Mouse (Mus musculus) neural tube, embryonic 12.5 days (tissue): ENCODE measurements around the gene Camk1d. TPM values are rescaled to one million over a fixed set of nuclear protein-coding genes. Genes with fewer than 3 reads are reported as not detected.

Experiments
- ATAC-seq: fragments of 200-750 bp; cut with Nextera tagmentation; 2 replicates; pipeline ENCODE4 v1.8.0; 2017; ENCODE audit warnings: low read depth, mild to moderate bottlenecking, moderate TSS enrichment, moderate library complexity; ENCODE audit not compliant: low FRiP score
- H3K27ac ChIP-seq: fragments of 300-500 bp; sonication (generic); 2 replicates; pipeline ENCODE4 v1.5.1; 2016
- H3K27me3 ChIP-seq: fragments of 300-500 bp; sonication (generic); replicated peaks from 2 replicates; pipeline ENCODE4 v1.6.1; 2016; ENCODE audit warnings: mild to moderate bottlenecking
- H3K36me3 ChIP-seq: fragments of 300-500 bp; sonication (generic); 2 replicates; pipeline ENCODE4 v1.6.1; 2016; ENCODE audit warnings: mild to moderate bottlenecking
- H3K4me1 ChIP-seq: fragments of 300-500 bp; sonication (generic); 2 replicates; pipeline ENCODE4 v1.6.1; 2016
- H3K4me2 ChIP-seq: fragments of 300-500 bp; sonication (generic); replicated peaks from 2 replicates; pipeline ENCODE4 v1.6.1; 2016; ENCODE audit warnings: mild to moderate bottlenecking
- H3K4me3 ChIP-seq: fragments of 300-500 bp; sonication (generic); 2 replicates; pipeline ENCODE4 v1.5.1; 2016
- H3K9ac ChIP-seq: fragments of 300-500 bp; sonication (generic); 2 replicates; pipeline ENCODE4 v1.6.1; 2016; ENCODE audit warnings: mild to moderate bottlenecking
- H3K9me3 ChIP-seq: fragments of 300-500 bp; sonication (generic); 2 replicates; pipeline ENCODE4 v1.6.1; 2016; ENCODE audit warnings: mild to moderate bottlenecking
- WGBS: fragments of 180-500 bp; shearing (Covaris S2); methylation state at CpG from one replicate; pipeline ENCODE4 v1.1.7; 2016; 5-methylcytosine and 5-hydroxymethylcytosine counted together
- polyA plus RNA-seq: library from polyadenylated mRNA; unstranded; fragments of >200 nt; fragmentation: Nextera tagmentation; extraction: Ambion mirVana; gene quantifications from 2 replicates; pipeline ENCODE4 v1.2.1, GENCODE M21; 2016

Camk1d gene
- polyA plus RNA-seq, 1 experiment from 2014 or later = 2.4 TPM

DNA sequence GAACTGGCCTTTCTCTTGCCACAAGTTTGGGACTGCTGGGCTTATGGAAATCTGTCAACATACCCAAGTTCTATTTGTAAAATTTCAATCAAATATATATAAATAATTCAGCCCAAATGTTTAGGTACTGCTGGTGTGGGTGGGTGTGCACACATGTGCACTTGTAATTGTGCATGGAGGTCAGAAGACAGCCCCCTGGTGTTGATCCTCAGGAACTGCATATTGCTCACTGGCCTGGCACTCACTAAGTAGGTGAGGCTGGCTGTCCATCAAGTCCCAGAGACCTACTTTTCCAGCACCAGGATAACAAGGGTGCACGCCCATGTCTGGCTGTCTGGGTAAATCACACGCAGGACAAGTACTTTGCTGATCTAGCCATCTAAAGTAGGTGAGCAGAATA lies 283.0 kb downstream of the Camk1d start:
- H3K4me1 ChIP-seq = 0 out of 2 replicates have a peak, but pooled peaks cover 2% of the 10 kb centered on the region
- no peak overlapping the region for H3K9ac ChIP-seq
- 61% methylated on average over 2 of the region's 2 CpGs for WGBS
- H3K4me3 ChIP-seq = no peak overlapping the region
- no peak for ATAC-seq
- H3K9me3 ChIP-seq = no peaks in the 10 kb centered on the region
- H3K4me2 ChIP-seq = no peak overlapping the region
- H3K36me3 ChIP-seq = no peaks in the 10 kb centered on the region
- no peaks in the 10 kb centered on the region for H3K27me3 ChIP-seq
- no peak overlapping the region for H3K27ac ChIP-seq

DNA sequence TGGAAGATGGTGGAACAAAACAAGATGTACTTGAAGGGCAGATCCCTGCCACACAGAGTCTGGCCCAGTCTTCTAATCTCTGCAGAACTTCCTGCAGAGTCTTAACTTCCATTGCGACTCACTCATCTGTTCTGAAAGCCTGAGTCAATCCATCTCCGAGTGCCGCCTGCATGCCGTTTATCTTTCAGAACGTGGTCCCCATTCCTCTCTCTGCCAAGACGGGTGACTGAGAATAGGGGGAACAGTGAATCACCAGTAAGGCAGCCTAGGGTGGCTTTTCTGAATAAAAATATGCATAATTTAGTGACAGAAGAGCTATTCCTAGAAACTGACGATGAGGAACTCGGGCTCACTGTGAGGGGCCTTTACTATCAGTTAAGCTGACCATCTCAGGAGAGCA lies 284.4 kb downstream of the Camk1d start:
- 59% methylated on average over 8 of the region's 8 CpGs for WGBS
- no peak for ATAC-seq
- no peaks in the 10 kb centered on the region for H3K36me3 ChIP-seq

DNA sequence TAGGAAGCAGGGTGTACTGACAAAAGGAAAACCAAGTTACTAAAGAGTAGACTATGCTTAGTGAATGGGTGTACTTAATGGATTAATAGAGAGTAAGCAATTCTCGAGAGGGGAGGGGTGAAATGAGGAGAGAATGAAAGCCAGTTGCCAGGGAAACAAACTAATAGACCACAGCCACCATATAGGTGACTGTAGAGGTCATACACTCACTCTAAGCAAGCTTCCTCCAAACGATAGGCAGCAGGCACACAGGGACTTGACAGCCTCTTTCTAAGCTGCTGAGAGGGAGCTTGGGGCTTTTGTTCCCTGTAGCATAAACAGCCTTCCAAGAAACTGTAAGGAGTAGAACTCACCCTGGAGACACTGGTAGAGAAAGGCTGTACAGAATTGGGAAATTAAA lies 288.2 kb downstream of the Camk1d start:
- peak; percentile 29; the same call in 1 of the 2 replicates for ATAC-seq
- Histone ChIP-seq H3K27ac (no peak overlapping the region), H3K27me3 (no peaks in the 10 kb centered on the region)

More for the DNA sequence above, 284.4 kb downstream of the Camk1d start:
- H3K27me3 ChIP-seq = no peaks in the 10 kb centered on the region
- no peaks in the 10 kb centered on the region for H3K9me3 ChIP-seq
- H3K4me2 ChIP-seq = no peak overlapping the region
- H3K4me1 ChIP-seq = peaks cover 7% of the 10 kb centered on the region; the same call in 1 of the 2 replicates
- no peak overlapping the region for H3K9ac ChIP-seq
- H3K4me3 ChIP-seq = no peak overlapping the region
- no peak overlapping the region for H3K27ac ChIP-seq

DNA sequence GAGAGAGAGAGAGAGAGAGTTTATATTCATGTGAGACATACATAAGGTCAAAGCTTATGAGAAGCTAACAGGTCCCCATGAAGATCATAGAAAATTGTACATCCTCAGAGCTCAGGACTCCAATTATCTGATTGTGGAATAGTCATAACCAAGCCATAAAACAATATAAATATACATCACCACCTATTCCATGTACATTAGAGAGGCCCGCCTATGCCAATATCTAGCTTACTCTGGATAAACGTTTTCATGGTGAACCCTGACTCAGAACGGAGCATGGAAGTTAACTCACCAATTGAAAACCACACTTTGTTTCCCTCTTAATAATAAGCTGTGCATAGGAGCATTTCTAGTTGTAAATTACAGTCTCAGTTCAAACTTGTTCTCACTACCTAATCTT lies 288.7 kb downstream of the Camk1d start:
- H3K27ac ChIP-seq = no peak overlapping the region
- WGBS = 71% methylated on average over 3 of the region's 3 CpGs

More for the DNA sequence above, 288.2 kb downstream of the Camk1d start:
- Histone ChIP-seq H3K9me3 (no peaks in the 10 kb centered on the region), H3K4me2 (no peak overlapping the region), H3K4me3 (no peak overlapping the region), H3K9ac (no peak overlapping the region), H3K36me3 (no peaks in the 10 kb centered on the region), H3K4me1 (peaks cover 7% of the 10 kb centered on the region; the same call in 1 of the 2 replicates)
- WGBS = 22% methylated on average over 2 of the region's 2 CpGs

DNA sequence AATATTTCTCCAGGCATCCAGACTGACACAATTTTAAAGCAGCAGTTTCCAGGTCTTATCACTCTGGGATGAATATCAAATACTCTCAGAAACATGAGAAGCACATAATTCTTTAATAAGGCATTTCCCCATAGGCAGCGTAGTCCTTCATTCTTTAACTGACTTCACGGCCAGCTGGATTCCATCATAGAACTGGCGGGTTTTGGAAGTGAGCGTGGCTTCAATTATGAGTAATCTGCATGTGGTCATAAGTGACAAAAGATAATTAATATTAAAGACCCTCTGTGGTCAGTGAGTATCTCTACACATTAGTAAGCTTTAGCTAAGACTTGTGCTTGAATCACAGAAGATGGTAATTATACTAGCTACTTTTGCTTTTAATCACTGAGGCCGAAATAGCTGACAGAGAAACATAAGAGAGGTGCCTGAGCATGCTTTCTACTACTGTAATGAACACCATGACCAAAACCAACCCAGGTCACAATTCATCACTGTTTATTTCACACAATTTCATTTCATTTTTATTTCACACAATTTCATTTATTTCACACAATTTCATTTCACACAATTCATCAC lies 293.6 kb downstream of the Camk1d start:
- H3K27ac ChIP-seq = no peak overlapping the region
- ATAC-seq = no peak
- no peaks in the 10 kb centered on the region for H3K36me3 ChIP-seq
- no peak overlapping the region for H3K4me3 ChIP-seq
- H3K9me3 ChIP-seq = no peaks in the 10 kb centered on the region
- H3K4me2 ChIP-seq = no peak overlapping the region
- H3K4me1 ChIP-seq = no peaks in the 10 kb centered on the region
- H3K27me3 ChIP-seq = no peaks in the 10 kb centered on the region
- H3K9ac ChIP-seq = no peak overlapping the region
- WGBS = 70% methylated on average over 5 of the region's 5 CpGs

More for the DNA sequence above, 288.7 kb downstream of the Camk1d start:
- Histone ChIP-seq H3K36me3 (no peaks in the 10 kb centered on the region), H3K27me3 (no peaks in the 10 kb centered on the region), H3K9me3 (no peaks in the 10 kb centered on the region), H3K9ac (no peak overlapping the region), H3K4me1 (peaks cover 7% of the 10 kb centered on the region; the same call in 1 of the 2 replicates), H3K4me3 (no peak overlapping the region), H3K4me2 (no peak overlapping the region)
- no peak for ATAC-seq

DNA sequence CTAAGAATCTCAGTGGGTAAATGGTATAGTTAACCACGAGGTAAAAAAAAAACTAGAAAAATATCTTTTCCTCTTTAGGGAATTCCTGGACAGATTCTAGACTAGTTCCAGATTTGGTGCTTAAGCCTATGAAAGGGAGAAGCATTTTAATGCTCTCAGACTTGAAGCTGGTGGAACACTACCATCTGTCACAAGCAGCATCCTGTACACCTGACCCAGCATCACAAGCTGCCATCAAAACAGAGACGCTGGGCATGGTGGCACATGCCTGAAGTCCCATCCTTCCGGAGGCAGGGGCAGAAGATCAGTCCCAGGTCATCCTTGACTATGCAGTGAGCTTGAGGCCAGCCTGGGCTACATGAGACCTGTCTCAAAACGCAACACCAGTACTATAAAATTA lies 295.5 kb downstream of the Camk1d start:
- Histone ChIP-seq H3K9me3 (no peaks in the 10 kb centered on the region), H3K27me3 (no peaks in the 10 kb centered on the region), H3K36me3 (no peaks in the 10 kb centered on the region), H3K4me3 (no peak overlapping the region), H3K9ac (no peak overlapping the region), H3K4me1 (no peaks in the 10 kb centered on the region), H3K4me2 (no peak overlapping the region), H3K27ac (no peak overlapping the region)
- 93% methylated on average over 4 of the region's 4 CpGs for WGBS
- ATAC-seq = no peak

DNA sequence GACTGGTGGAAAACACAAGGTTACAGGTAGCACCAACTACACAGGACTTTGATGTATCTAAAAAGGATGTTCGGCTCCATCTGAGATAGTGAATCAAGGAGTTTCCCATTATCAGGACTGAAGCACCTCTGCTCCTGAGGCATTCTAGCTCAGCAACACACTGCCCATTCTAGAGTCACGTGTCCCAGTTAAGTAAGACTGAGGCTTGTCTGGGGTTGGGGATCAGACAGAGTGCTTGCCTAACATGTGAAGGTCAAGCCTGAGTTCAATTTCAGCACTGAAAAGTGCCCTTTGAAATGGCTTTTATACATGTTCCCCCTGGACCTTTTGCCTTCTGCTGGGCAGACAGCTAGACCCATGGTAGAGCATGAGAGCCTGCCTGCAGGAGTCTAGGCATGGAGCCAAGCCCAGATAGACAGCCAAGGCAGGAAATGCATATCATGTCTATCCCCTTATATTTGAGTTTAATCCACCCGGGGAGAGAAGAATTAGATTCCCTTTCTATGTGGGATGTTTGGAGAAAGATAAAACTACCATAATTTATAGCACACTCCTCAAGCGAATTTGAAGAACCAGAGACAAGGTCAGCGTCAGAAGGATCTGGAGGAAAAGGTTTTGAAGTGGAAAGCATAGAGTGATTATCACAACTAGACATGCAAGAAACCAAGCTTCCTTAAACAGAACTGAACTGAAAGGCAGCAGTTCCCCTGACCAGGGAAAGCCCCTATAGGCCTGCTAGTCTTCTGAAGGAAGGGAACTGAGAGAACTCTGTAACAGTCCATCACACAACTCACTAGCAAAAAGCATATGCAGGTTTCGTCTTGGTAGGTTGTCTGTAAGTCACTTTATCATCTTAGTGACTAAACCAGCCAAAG lies 296.9 kb downstream of the Camk1d start:
- H3K9me3 ChIP-seq = no peaks in the 10 kb centered on the region
- no peak overlapping the region for H3K4me3 ChIP-seq
- H3K4me1 ChIP-seq = no peaks in the 10 kb centered on the region
- H3K9ac ChIP-seq = no peak overlapping the region
- H3K27me3 ChIP-seq = no peaks in the 10 kb centered on the region
- no peaks in the 10 kb centered on the region for H3K36me3 ChIP-seq
- no peak overlapping the region for H3K4me2 ChIP-seq
- ATAC-seq = no peak
- 85% methylated on average over 6 of the region's 6 CpGs for whole genome bisulfite sequencing
- H3K27ac ChIP-seq = no peak overlapping the region

DNA sequence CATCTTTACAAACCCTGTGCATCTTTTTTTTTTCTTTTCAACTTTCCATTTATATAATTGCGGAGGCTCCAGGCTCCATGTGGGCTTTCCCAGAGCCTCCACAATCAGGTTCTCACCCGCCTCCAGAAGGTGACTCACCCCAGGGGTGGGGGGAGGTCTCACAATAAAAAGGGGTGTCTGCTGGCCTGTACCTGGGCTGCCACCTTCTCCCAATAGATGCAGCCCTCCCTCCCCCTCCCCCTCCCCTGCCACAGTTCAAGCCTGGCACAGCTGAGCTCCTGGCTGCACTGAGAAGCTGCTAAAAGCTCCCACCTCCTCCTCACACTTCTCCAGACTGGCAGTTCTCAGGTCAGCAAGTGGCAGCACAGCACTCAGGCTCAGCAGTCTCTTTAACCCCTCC lies 302.5 kb downstream of the Camk1d start:
- ATAC-seq = no peak
- H3K27me3 ChIP-seq = no peaks in the 10 kb centered on the region
- H3K4me1 ChIP-seq = no peaks in the 10 kb centered on the region
- H3K27ac ChIP-seq = no peak overlapping the region
- no peak overlapping the region for H3K4me3 ChIP-seq
- no peaks in the 10 kb centered on the region for H3K9me3 ChIP-seq
- no peak overlapping the region for H3K4me2 ChIP-seq
- 68% methylated on average over 2 of the region's 2 CpGs for WGBS
- H3K36me3 ChIP-seq = no peaks in the 10 kb centered on the region
- H3K9ac ChIP-seq = no peak overlapping the region

DNA sequence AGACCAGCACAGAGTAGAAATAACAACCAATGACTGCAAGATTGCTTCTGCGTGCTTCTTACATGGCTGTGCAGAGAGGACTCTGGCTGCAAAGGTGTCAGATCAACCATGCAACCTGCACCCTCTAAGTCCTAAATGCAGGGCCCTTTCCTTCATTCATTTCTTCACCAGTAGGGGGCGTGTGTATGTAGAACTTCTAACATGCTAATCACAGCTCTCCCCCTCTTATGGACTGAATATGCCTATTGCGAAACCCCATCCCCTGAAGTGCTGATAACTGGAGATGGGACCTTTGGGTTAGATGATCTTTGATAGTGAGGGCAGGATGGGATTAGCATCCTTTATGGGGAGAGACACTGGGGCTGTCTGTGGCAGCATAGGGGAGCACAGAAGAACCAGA lies 310.5 kb downstream of the Camk1d start:
- Histone ChIP-seq H3K36me3 (no peaks in the 10 kb centered on the region), H3K4me3 (no peak overlapping the region), H3K9me3 (no peaks in the 10 kb centered on the region), H3K4me2 (no peak overlapping the region), H3K27ac (no peak overlapping the region), H3K27me3 (no peaks in the 10 kb centered on the region), H3K4me1 (no peaks in the 10 kb centered on the region), H3K9ac (no peak overlapping the region)
- no peak for ATAC-seq
- 58% methylated on average over 3 of the region's 3 CpGs for WGBS

DNA sequence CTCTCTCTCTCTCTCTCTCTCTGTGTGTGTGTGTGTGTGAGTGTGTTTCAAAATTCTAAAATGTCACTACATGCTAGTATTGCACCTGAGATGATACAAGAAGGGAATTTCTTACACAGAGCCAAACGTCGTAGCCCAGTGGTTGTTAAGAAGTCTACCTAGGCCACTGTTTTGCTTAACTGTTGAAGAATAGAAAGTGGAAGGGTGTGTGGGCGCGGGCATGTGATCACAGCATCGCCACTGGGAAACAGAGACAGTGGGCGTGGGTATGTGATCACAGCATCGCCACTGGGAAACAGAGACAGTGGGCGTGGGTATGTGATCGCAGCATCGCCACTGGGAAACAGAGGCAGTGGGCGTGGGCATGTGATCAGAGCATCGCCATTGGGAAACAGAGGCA lies 312.3 kb downstream of the Camk1d start:
- ATAC-seq = no peak
- 92% methylated on average over 12 of the region's 12 CpGs for WGBS
- Histone ChIP-seq H3K9ac (no peak overlapping the region), H3K9me3 (no peaks in the 10 kb centered on the region), H3K4me2 (no peak overlapping the region), H3K4me1 (no peaks in the 10 kb centered on the region), H3K27ac (no peak overlapping the region), H3K27me3 (no peaks in the 10 kb centered on the region), H3K36me3 (no peaks in the 10 kb centered on the region), H3K4me3 (no peak overlapping the region)

DNA sequence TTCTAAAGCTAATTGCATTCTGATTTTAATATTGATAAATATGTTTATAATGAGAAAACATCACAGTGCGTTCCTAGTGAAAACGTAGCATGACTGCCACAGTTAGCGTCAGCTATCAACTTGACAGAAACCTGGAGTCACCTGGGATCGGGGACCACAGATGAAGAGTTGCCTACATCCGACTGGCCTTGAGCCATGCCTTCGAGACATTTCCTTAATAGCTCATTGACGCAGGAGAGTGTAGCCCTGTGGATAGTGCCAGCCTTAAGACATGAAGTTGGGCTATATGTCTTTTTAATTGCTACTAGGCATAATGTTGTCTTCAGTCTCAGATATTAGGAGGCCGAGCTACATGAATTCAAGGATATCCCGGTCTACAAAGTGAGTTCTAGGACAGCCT lies 315.8 kb downstream of the Camk1d start:
- no peak for ATAC-seq
- no peak overlapping the region for H3K4me2 ChIP-seq
- WGBS = 91% methylated on average over 9 of the region's 9 CpGs
- H3K36me3 ChIP-seq = no peaks in the 10 kb centered on the region
- no peaks in the 10 kb centered on the region for H3K4me1 ChIP-seq
- no peak overlapping the region for H3K27ac ChIP-seq
- no peaks in the 10 kb centered on the region for H3K9me3 ChIP-seq
- no peak overlapping the region for H3K4me3 ChIP-seq
- H3K9ac ChIP-seq = no peak overlapping the region
- no peaks in the 10 kb centered on the region for H3K27me3 ChIP-seq

DNA sequence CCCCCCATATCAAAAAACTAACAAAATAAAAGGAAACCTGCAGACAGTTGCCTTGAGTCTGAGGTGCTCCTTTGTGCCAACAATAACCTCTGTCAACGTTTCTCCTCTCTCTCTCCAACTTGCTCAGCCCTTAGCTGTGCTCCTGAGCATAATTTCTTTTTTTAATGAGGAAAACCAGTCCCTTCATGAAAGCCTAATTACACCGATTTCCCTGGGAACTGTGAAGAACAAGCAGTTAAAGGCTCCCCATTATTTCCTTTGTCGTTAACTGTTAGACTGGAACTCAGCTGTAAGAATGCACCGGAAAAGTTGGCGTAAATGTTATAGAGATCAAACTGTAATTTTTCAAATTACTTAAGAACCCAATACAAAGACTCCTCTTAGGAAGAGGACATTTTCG lies 316.3 kb downstream of the Camk1d start:
- no peak overlapping the region for H3K4me2 ChIP-seq
- H3K36me3 ChIP-seq = no peaks in the 10 kb centered on the region
- no peaks in the 10 kb centered on the region for H3K9me3 ChIP-seq
- H3K4me1 ChIP-seq = no peaks in the 10 kb centered on the region
- no peak overlapping the region for H3K27ac ChIP-seq
- ATAC-seq = no peak
- H3K27me3 ChIP-seq = no peaks in the 10 kb centered on the region
- no peak overlapping the region for H3K9ac ChIP-seq
- H3K4me3 ChIP-seq = no peak overlapping the region
- 65% methylated on average over 6 of the region's 6 CpGs for WGBS
